Mouse (Mus musculus): ENCODE results near the gene Zbed5.

DNA sequence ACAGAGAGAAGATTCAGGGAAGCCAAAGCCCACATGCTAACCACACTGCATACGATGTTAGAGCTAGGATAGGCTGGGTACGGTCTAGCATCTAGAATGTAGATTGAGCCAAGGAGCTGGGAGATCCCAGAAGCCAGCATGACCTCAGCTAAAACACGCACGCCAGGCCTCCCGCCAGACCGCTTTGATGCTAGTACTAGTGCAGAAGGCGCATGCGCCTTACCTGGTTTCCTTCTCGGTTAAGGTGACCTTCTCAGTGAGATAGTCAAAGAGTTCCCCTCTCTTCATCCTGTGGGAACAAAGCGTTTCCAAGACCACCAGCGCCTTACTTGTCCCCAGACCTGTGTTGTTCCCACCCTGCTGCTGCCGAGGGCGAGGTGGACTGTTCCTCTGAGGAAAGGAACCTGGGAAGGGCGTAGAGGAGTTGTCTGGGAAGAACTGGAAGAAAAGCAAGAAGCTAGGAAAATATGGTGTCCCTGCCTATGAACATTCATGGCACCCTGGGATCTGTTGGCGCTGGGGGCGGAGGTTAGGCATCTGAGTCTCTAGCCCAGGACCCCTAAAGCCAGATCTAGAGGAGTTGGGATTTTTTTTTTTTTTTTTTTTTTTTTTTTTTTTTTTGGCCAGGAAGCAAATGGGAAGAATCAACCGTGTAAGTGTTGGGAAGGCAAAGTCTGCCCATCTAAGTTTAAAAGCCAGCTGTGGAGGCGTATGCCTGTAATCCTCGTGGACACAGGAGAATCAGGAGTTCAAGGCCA is 26.1 kb upstream of the Zbed5 start:
- TF ChIP-seq POLR2A (IDR thresholded peaks at IDR 0.05; ENCODE audit: insufficient read depth, low read length), result no peak
- no peak for TF ChIP-seq EP300 (IDR thresholded peaks at IDR 0.05; ENCODE audit: insufficient read depth, low read depth, low read length)
